Mouse (Mus musculus) urinary bladder, postnatal 4 days (tissue): Measurements from ENCODE around the gene Poldip3.

Experiments
- DNase-seq, 2 experiments: peaks; one replicate each; pipeline ENCODE4 v3.0.0; 2021 to 2022; ENCODE audit warnings: low spot score in 2 of 2

Poldip3 gene

GRCm38 (mm10) chr15:83165526-83166315 is 16.5 kb upstream of the Poldip3 start:
- no peak for DNase-seq

GRCm38 (mm10) chr15:83164971-83165471 is 15.8 kb upstream of the Poldip3 start:
- peak in 1 of 2 experiments; percentile 64 for DNase-seq

- no peak for DNase-seq
Measured at GRCm38 (mm10) chr15:83162818-83163485, 13.8 kb upstream of the Poldip3 start.

GRCm38 (mm10) chr15:83162001-83162400 is 12.8 kb upstream of the Poldip3 start:
- no peak for DNase-seq

GRCm38 (mm10) chr15:83161062-83161748 is 12.0 kb upstream of the Poldip3 start:
- no peak for DNase-seq

GRCm38 (mm10) chr15:83160561-83160960 is 11.4 kb upstream of the Poldip3 start:
- DNase-seq: no peak

GRCm38 (mm10) chr15:83159823-83160222 is 10.6 kb upstream of the Poldip3 start:
- DNase-seq: no peak

GRCm38 (mm10) chr15:83158587-83159160 is 9.5 kb upstream of the Poldip3 start:
- no peak for DNase-seq

GRCm38 (mm10) chr15:83157667-83158064 is 8.5 kb upstream of the Poldip3 start:
- no peak for DNase-seq

- DNase-seq: peak; percentile 67 to 82
Measured at GRCm38 (mm10) chr15:83156929-83157666, 7.9 kb upstream of the Poldip3 start.

- DNase-seq: no peak
Measured at GRCm38 (mm10) chr15:83155672-83156419, 6.7 kb upstream of the Poldip3 start.

- no peak for DNase-seq
Measured at GRCm38 (mm10) chr15:83154309-83154708, 5.1 kb upstream of the Poldip3 start.

- no peak for DNase-seq
Measured at GRCm38 (mm10) chr15:83150694-83151093, 1.5 kb upstream of the Poldip3 start.

- DNase-seq: no peak
Measured at GRCm38 (mm10) chr15:83150073-83150442, 874 bp upstream of the Poldip3 start.

GRCm38 (mm10) chr15:83148801-83149195 is 386 bp downstream of the Poldip3 start:
- peak in 1 of 2 experiments; percentile 68 for DNase-seq

GRCm38 (mm10) chr15:83148395-83148794 is 789 bp downstream of the Poldip3 start:
- DNase-seq: no peak

GRCm38 (mm10) chr15:83145541-83145940 is 3.6 kb downstream of the Poldip3 start:
- DNase-seq: no peak

GRCm38 (mm10) chr15:83142861-83143260 is 6.3 kb downstream of the Poldip3 start:
- DNase-seq: no peak

GRCm38 (mm10) chr15:83135654-83136053 is 13.5 kb downstream of the Poldip3 start:
- no peak for DNase-seq

- no peak for DNase-seq
Measured at GRCm38 (mm10) chr15:83134671-83135070, 14.5 kb downstream of the Poldip3 start.
